Mouse (Mus musculus) kidney, postnatal 0 days (tissue): ENCODE measurements around the gene Syn2. TPM values are rescaled to one million over a fixed set of nuclear protein-coding genes. Genes with fewer than 3 reads are reported as not detected.

Source experiments
- ATAC-seq: fragments of 200-750 bp; cut with Nextera tagmentation; replicated peaks from 2 replicates; pipeline ENCODE4 v1.8.0; 2017; ENCODE audit warnings: low read depth, moderate number of reproducible peaks, moderate TSS enrichment, moderate library complexity; ENCODE audit not compliant: low FRiP score
- DNase-seq: peaks from one replicate; pipeline ENCODE4 v3.0.0-alpha.2; 2016; ENCODE audit warnings: low spot score
- H3K27ac ChIP-seq: fragments of 300-500 bp; sonication (generic); 2 replicates; pipeline ENCODE4 v1.5.1; 2014; ENCODE audit warnings: mild to moderate bottlenecking
- H3K27me3 ChIP-seq: fragments of 300-500 bp; sonication (generic); 2 replicates; pipeline ENCODE4 v1.6.1; 2014; ENCODE audit warnings: low read length, mixed read lengths; ENCODE audit not compliant: insufficient read depth
- H3K36me3 ChIP-seq: fragments of 300-500 bp; sonication (generic); 2 replicates; pipeline ENCODE4 v1.6.1; 2014; ENCODE audit warnings: low read length, mixed read lengths; ENCODE audit not compliant: insufficient read depth
- H3K4me1 ChIP-seq: fragments of 300-500 bp; sonication (generic); replicated peaks from 2 replicates; pipeline ENCODE4 v1.6.1; 2014; ENCODE audit warnings: antibody characterized with exemption, low read length, mixed read lengths; ENCODE audit not compliant: insufficient read depth
- H3K4me2 ChIP-seq: fragments of 300-500 bp; sonication (generic); 2 replicates; pipeline ENCODE4 v1.6.1; 2014; ENCODE audit warnings: mild to moderate bottlenecking, low read length, moderate library complexity, mixed read lengths
- H3K4me3 ChIP-seq: fragments of 300-500 bp; sonication (generic); replicated peaks from 2 replicates; pipeline ENCODE4 v1.5.1; 2014; ENCODE audit warnings: low read depth, low read length
- H3K9ac ChIP-seq: fragments of 300-500 bp; sonication (generic); 2 replicates; pipeline ENCODE4 v1.6.1; 2014; ENCODE audit warnings: low read depth, low read length
- H3K9me3 ChIP-seq: fragments of 300-500 bp; sonication (generic); replicated peaks from 2 replicates; pipeline ENCODE4 v1.6.1; 2016; ENCODE audit warnings: low read length, inconsistent platforms, mixed read lengths
- CTCF ChIP-seq: IDR thresholded peaks from 2 replicates; pipeline ENCODE4 v1.5.1; 2016; ENCODE audit warnings: antibody characterized with exemption, low read depth, mild to moderate bottlenecking, moderate library complexity
- WGBS: fragments of 180-500 bp; shearing (Covaris S2); extraction: QIAGEN DNeasy Blood & Tissue Kit; methylation state at CpG from one replicate; pipeline ENCODE4 v1.1.7; 2014; 5-methylcytosine and 5-hydroxymethylcytosine counted together
- polyA plus RNA-seq: library from polyadenylated mRNA; unstranded; fragments of >200 nt; fragmentation: Nextera tagmentation; extraction: Ambion mirVana; gene quantifications from 2 replicates; pipeline ENCODE4 v1.2.1, GENCODE M21; 2015

Gene Syn2
- polyA plus RNA-seq, 1 experiment from 2014 or later, result 4.1 TPM

- Histone ChIP-seq H3K4me3 (no peak overlapping the region), H3K27me3 (no peaks in the 10 kb centered on the region), H3K4me1 (no peaks in the 10 kb centered on the region), H3K36me3 (no peaks in the 10 kb centered on the region), H3K4me2 (no peak overlapping the region), H3K9ac (no peak overlapping the region), H3K9me3 (no peaks in the 10 kb centered on the region), H3K27ac (no peak overlapping the region)
- no peak for TF ChIP-seq CTCF
- no peak for DNase-seq
- ATAC-seq, result no peak
- 69% methylated on average over 12 of the region's 12 CpGs for WGBS
These were observed 178.1 kb downstream of the Syn2 start for GRCm38 (mm10) chr6:115312780-115313179.

- DNase-seq, result no peak
- Histone ChIP-seq H3K36me3 (no peaks in the 10 kb centered on the region), H3K9ac (no peak overlapping the region), H3K9me3 (no peaks in the 10 kb centered on the region), H3K4me3 (no peak overlapping the region), H3K4me1 (no peaks in the 10 kb centered on the region), H3K27ac (no peak overlapping the region), H3K27me3 (no peaks in the 10 kb centered on the region), H3K4me2 (no peak overlapping the region)
- 48% methylated on average over 9 of the region's 9 CpGs for WGBS
- ATAC-seq, result no peak
- no peak for TF ChIP-seq CTCF
These were observed 178.6 kb downstream of the Syn2 start for GRCm38 (mm10) chr6:115313235-115313738.

- no peak for TF ChIP-seq CTCF
- Histone ChIP-seq H3K4me2 (no peak overlapping the region), H3K9ac (no peak overlapping the region), H3K4me1 (no peaks in the 10 kb centered on the region), H3K4me3 (no peak overlapping the region), H3K27me3 (no peaks in the 10 kb centered on the region), H3K36me3 (no peaks in the 10 kb centered on the region), H3K27ac (no peak overlapping the region), H3K9me3 (no peaks in the 10 kb centered on the region)
- ATAC-seq (no peak), DNase-seq (no peak)
- WGBS, result 30% methylated on average over 7 of the region's 7 CpGs
These were observed 179.2 kb downstream of the Syn2 start for GRCm38 (mm10) chr6:115313910-115314309.

- 81% methylated on average over 4 of the region's 4 CpGs for WGBS
- no peak for TF ChIP-seq CTCF
- DNase-seq, result no peak
- ATAC-seq, result no peak
- H3K4me3 ChIP-seq, result no peak overlapping the region
- H3K27ac ChIP-seq, result no peak overlapping the region
- H3K36me3 ChIP-seq, result no peaks in the 10 kb centered on the region
- H3K4me2 ChIP-seq, result no peak overlapping the region
- H3K9ac ChIP-seq, result no peak overlapping the region
- no peaks in the 10 kb centered on the region for H3K4me1 ChIP-seq
- no peaks in the 10 kb centered on the region for H3K9me3 ChIP-seq
- H3K27me3 ChIP-seq, result no peaks in the 10 kb centered on the region
These were observed 181.1 kb downstream of the Syn2 start for GRCm38 (mm10) chr6:115315770-115316169.

GRCm38 (mm10) chr6:115316811-115317221, 182.1 kb downstream of the Syn2 start:
- Histone ChIP-seq H3K4me1 (no peaks in the 10 kb centered on the region), H3K36me3 (no peaks in the 10 kb centered on the region), H3K9ac (no peak overlapping the region), H3K27ac (no peak overlapping the region), H3K4me3 (no peak overlapping the region), H3K4me2 (no peak overlapping the region), H3K27me3 (no peaks in the 10 kb centered on the region), H3K9me3 (no peaks in the 10 kb centered on the region)
- WGBS, result 68% methylated on average over 11 of the region's 11 CpGs
- ATAC-seq, result no peak
- no peak for TF ChIP-seq CTCF
- no peak for DNase-seq

GRCm38 (mm10) chr6:115318811-115319210, 184.1 kb downstream of the Syn2 start:
- Histone ChIP-seq H3K36me3 (no peaks in the 10 kb centered on the region), H3K9ac (no peak overlapping the region), H3K27me3 (no peaks in the 10 kb centered on the region), H3K27ac (no peak overlapping the region), H3K4me2 (no peak overlapping the region), H3K4me1 (no peaks in the 10 kb centered on the region), H3K4me3 (no peak overlapping the region), H3K9me3 (no peaks in the 10 kb centered on the region)
- no peak for TF ChIP-seq CTCF
- DNase-seq, result no peak
- no peak for ATAC-seq
- 86% methylated on average over 6 of the region's 6 CpGs for WGBS

- H3K9ac ChIP-seq, result no peak overlapping the region
- no peaks in the 10 kb centered on the region for H3K36me3 ChIP-seq
- ATAC-seq (no peak), DNase-seq (no peak)
- no peak overlapping the region for H3K4me3 ChIP-seq
- no peaks in the 10 kb centered on the region for H3K9me3 ChIP-seq
- no peaks in the 10 kb centered on the region for H3K27me3 ChIP-seq
- H3K4me1 ChIP-seq, result no peaks in the 10 kb centered on the region
- TF ChIP-seq CTCF, result no peak
- WGBS, result 81% methylated on average over 4 of the region's 4 CpGs
- H3K27ac ChIP-seq, result no peak overlapping the region
- no peak overlapping the region for H3K4me2 ChIP-seq
These were observed 185.0 kb downstream of the Syn2 start for GRCm38 (mm10) chr6:115319686-115320085.
